In genomic region chr10:116742696-116743095, GRCm38 (mm10) we compare ENCODE assay signal across 28 mouse cellular contexts.
"Had no signal": no experiment of that assay in that cellular context is flagged by ENCODE, and none has a peak within 500 bp of the region (broad histone marks: within the 10 kb centered on the region; RNA-seq: fewer than 3 reads in every experiment).

No protein-coding gene starts in this region.

- H3K27ac ChIP-seq: heart, adult 2 months; heart, embryonic 13.5 days; heart, embryonic 15.5 days; hindbrain, embryonic 13.5 days; hindbrain, embryonic 15.5 days; hindbrain, postnatal 0 days; kidney, embryonic 15.5 days; kidney, postnatal 0 days; layer of hippocampus, adult 2 months; left cerebral cortex, adult 2 months; limb, embryonic 12.5 days; liver, embryonic 13.5 days; liver, embryonic 15.5 days had no signal

- H3K9ac ChIP-seq: heart, embryonic 13.5 days; heart, embryonic 15.5 days; hindbrain, embryonic 13.5 days; hindbrain, embryonic 15.5 days; kidney, embryonic 15.5 days; limb, embryonic 12.5 days; liver, embryonic 13.5 days; liver, embryonic 15.5 days had no signal

- H3K4me2 ChIP-seq: heart, embryonic 11.5 days; heart, embryonic 13.5 days; heart, embryonic 15.5 days; hindbrain, embryonic 13.5 days; hindbrain, embryonic 15.5 days; kidney, embryonic 15.5 days; limb, embryonic 12.5 days; liver, embryonic 11.5 days; liver, embryonic 13.5 days; liver, embryonic 15.5 days had no signal

- H3K27me3 ChIP-seq: heart, embryonic 13.5 days; heart, embryonic 15.5 days; hindbrain, embryonic 13.5 days; hindbrain, embryonic 15.5 days; kidney, embryonic 15.5 days; limb, embryonic 12.5 days; liver, embryonic 13.5 days; liver, embryonic 15.5 days had no signal

- H3K4me1 ChIP-seq: hindbrain, embryonic 13.5 days; hindbrain, embryonic 15.5 days; liver, embryonic 13.5 days; liver, embryonic 15.5 days had no signal

- ATAC-seq: hindbrain, postnatal 0 days; intestine, embryonic 16.5 days had no signal

- DNase-seq: gastrocnemius, postnatal 14 days; gastrocnemius, postnatal 36 days; heart, adult 11 months; heart, adult 2 months; heart, postnatal 14 days; heart, postnatal 36 days; kidney, adult 11 months; kidney, adult 2 months; kidney, adult 9 months; kidney, postnatal 14 days; kidney, postnatal 36 days; liver; liver, embryonic 13.5 days had no signal

- H3K36me3 ChIP-seq: heart, embryonic 13.5 days; heart, embryonic 15.5 days; hindbrain, embryonic 13.5 days; hindbrain, embryonic 15.5 days; kidney, embryonic 15.5 days; limb, embryonic 10.5 days; limb, embryonic 12.5 days; liver, embryonic 13.5 days; liver, embryonic 15.5 days had no signal

- H3K4me3 ChIP-seq: heart, adult 2 months; heart, embryonic 13.5 days; heart, embryonic 15.5 days; hindbrain, embryonic 13.5 days; hindbrain, embryonic 15.5 days; kidney, embryonic 15.5 days; layer of hippocampus, adult 2 months; left cerebral cortex, adult 2 months; limb, embryonic 10.5 days; limb, embryonic 12.5 days; liver, embryonic 13.5 days; liver, embryonic 15.5 days had no signal

- H3K9me3 ChIP-seq: heart, embryonic 13.5 days; heart, embryonic 15.5 days; hindbrain, embryonic 13.5 days; hindbrain, embryonic 15.5 days; kidney, embryonic 15.5 days; limb, embryonic 10.5 days; limb, embryonic 12.5 days; liver, embryonic 13.5 days; liver, embryonic 15.5 days had no signal
